ENCODE assay signal across 9 mouse cellular contexts in the genomic region with DNA sequence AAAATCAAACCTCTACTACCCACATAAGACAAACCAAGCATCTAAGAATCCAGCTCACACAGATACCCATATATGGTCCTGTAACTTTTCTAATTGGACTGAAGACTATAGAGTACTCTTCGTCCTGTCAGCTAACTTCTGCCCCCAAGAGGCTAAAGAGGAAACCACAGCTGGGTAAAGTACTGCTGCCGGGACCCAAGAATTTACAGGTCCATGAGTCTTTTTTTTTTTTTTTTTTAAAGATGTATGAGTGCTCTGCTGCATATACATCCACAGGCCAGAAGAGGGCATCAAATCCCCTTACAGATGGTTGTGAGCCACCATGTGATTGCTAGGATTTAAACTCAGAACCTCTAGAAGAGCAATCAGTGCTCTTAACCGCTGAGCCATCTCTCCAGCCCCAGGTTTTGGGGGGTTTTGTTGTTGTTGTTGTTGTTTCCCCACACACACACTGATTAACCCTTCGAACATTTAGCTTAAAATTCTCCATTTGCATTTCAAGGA. TPM values are rescaled to one million over a fixed set of nuclear protein-coding genes. Genes with fewer than 3 reads are reported as not detected.
DNase-seq lines count a peak whose midpoint lies in the region; ATAC-seq lines count a peak whose summit lies in the region.
"Had no signal": no experiment of that assay in that cellular context is flagged by ENCODE, and none has a peak within 500 bp of the region (broad histone marks: within the 10 kb centered on the region; RNA-seq: fewer than 3 reads in every experiment).

No protein-coding gene starts in this region.

- peak overlapping the region; percentile 94 for H3K4me2 ChIP-seq in heart, embryonic 13.5 days
- peak overlapping the region; percentile 86 for H3K4me2 ChIP-seq in kidney, embryonic 16.5 days (replicated peaks; ENCODE audit: low read depth, low read length)
- H3K4me2 ChIP-seq in liver, embryonic 11.5 days = peak overlapping the region; percentile 87

- H3K4me1 ChIP-seq in heart, embryonic 13.5 days = peaks cover 13% of the 10 kb centered on the region
- H3K4me1 ChIP-seq in kidney, embryonic 16.5 days (ENCODE audit: insufficient read depth, low read length) = peaks cover 12% of the 10 kb centered on the region
- H3K4me1 ChIP-seq in liver, embryonic 11.5 days (replicated peaks; ENCODE audit: control insufficient read depth, insufficient read depth, low read length) = peaks cover 7% of the 10 kb centered on the region; the same call in 1 of the 2 replicates

- no peaks in the 10 kb centered on the region for H3K9me3 ChIP-seq in heart, embryonic 13.5 days
- H3K9me3 ChIP-seq in kidney, embryonic 16.5 days (ENCODE audit: low read length) = no peaks in the 10 kb centered on the region
- H3K9me3 ChIP-seq in liver, embryonic 11.5 days (ENCODE audit: control insufficient read depth, low read length) = no peaks in the 10 kb centered on the region

- under 1% methylated on average over 4 of the region's 4 CpGs for WGBS in heart, embryonic 13.5 days
- 1% methylated on average over 4 of the region's 4 CpGs for WGBS in kidney, embryonic 16.5 days
- 1% methylated on average over 4 of the region's 4 CpGs for WGBS in liver, embryonic 11.5 days

- DNase-seq in brain, adult 2 months (ENCODE audit: low read depth, low spot score) = peak; percentile 88
- peak; percentile 47 for DNase-seq in liver, embryonic 11.5 days (ENCODE audit: low spot score)
- peak; percentile 92 for DNase-seq in splenic B cell, adult 2 months (ENCODE audit: low read depth, low spot score)

- H3K9ac ChIP-seq in heart, embryonic 13.5 days = peak overlapping the region; percentile 88
- peak overlapping the region; percentile 83 for H3K9ac ChIP-seq in kidney, embryonic 16.5 days (replicated peaks; ENCODE audit: low read length)
- H3K9ac ChIP-seq in liver, embryonic 11.5 days (ENCODE audit: low read depth, low read length) = no peak overlapping the region

- H3K4me3 ChIP-seq in heart, embryonic 13.5 days = peak overlapping the region; percentile 80
- peak overlapping the region; percentile 76 for H3K4me3 ChIP-seq in kidney, embryonic 16.5 days (ENCODE audit: low read length)
- peak overlapping the region; percentile 74 for H3K4me3 ChIP-seq in liver, embryonic 11.5 days (ENCODE audit: low read depth, low read length)

- H3K27me3 ChIP-seq in heart, embryonic 13.5 days (replicated peaks) = no peaks in the 10 kb centered on the region
- H3K27me3 ChIP-seq in kidney, embryonic 16.5 days (ENCODE audit: insufficient read depth, low read length) = no peaks in the 10 kb centered on the region
- no peaks in the 10 kb centered on the region for H3K27me3 ChIP-seq in liver, embryonic 11.5 days (replicated peaks; ENCODE audit: control insufficient read depth, insufficient read depth, low read length)
- no peaks in the 10 kb centered on the region for H3K27me3 ChIP-seq in splenic B cell, adult 2 months (ENCODE audit: control insufficient read depth, insufficient read depth, low read length, poor library complexity, severe bottlenecking)

- H3K27ac ChIP-seq in heart, embryonic 13.5 days (replicated peaks) = peak overlapping the region; percentile 80
- H3K27ac ChIP-seq in kidney, embryonic 16.5 days (ENCODE audit: low read length) = peak overlapping the region; percentile 84
- no peak overlapping the region for H3K27ac ChIP-seq in liver, embryonic 11.5 days (ENCODE audit: low read depth, low read length)

- ATAC-seq in CD4-positive, CD25-positive, alpha-beta regulatory T cell, adult 4 months = peak; percentile 66
- 0 out of 2 replicates have a peak, but pooled peaks have one; percentile 30 for ATAC-seq in erythroid progenitor cell, adult 5-6 weeks (replicated peaks; ENCODE audit: low FRiP score, poor library complexity, severe bottlenecking)
- no peak; the same call in 1 of the 2 replicates for ATAC-seq in heart, embryonic 13.5 days (ENCODE audit: extremely low read depth, insufficient number of reproducible peaks, low FRiP score, low TSS enrichment)
- peak; percentile 55 for ATAC-seq in kidney, embryonic 16.5 days (ENCODE audit: low FRiP score, low TSS enrichment)
- peak; percentile 50 for ATAC-seq in liver, embryonic 11.5 days (replicated peaks; ENCODE audit: low FRiP score)
- 0 out of 2 replicates have a peak, but pooled peaks have one; percentile 45 for ATAC-seq in monocyte, adult 5-6 weeks (replicated peaks; ENCODE audit: insufficient number of reproducible peaks, low FRiP score, low TSS enrichment, poor library complexity, severe bottlenecking)

- peaks cover 28% of the 10 kb centered on the region for H3K36me3 ChIP-seq in heart, embryonic 13.5 days
- H3K36me3 ChIP-seq in kidney, embryonic 16.5 days (ENCODE audit: insufficient read depth, low read length) = peaks cover 19% of the 10 kb centered on the region
- peaks cover 6% of the 10 kb centered on the region; the same call in 1 of the 2 replicates for H3K36me3 ChIP-seq in liver, embryonic 11.5 days (ENCODE audit: control insufficient read depth, insufficient read depth, low read length)
- peaks cover 7% of the 10 kb centered on the region; the same call in 1 of the 2 replicates for H3K36me3 ChIP-seq in splenic B cell, adult 2 months (ENCODE audit: control insufficient read depth, insufficient read depth, low read length, poor library complexity, severe bottlenecking)

RNA-seq across cellular contexts. Expression of gene Mettl17, which starts 1.1 kb away (rescaled TPM):
- 10 to 100 TPM; 55.1 to 85.6 TPM for polyA plus RNA-seq in CD4-positive, CD25-positive, alpha-beta regulatory T cell, adult 4 months (2017; shearing (Covaris generic))
- total RNA-seq in erythroid progenitor cell, adult 5-6 weeks (2015; ENCODE audit: low replicate concordance) = 1.7 and 4.3 TPM in 2 replicates
- total RNA-seq in erythroid progenitor cell, adult 5-6 weeks (2017; ENCODE audit: low replicate concordance) = 11.3 TPM in 1 of 2 replicates, not detected in the other
- 38.3 and 40.5 TPM in 2 replicates for polyA plus RNA-seq in heart, embryonic 13.5 days (2015; fragmentation: Nextera tagmentation; extraction: Ambion mirVana)
- 49.1 and 57.3 TPM in 2 replicates for polyA plus RNA-seq in kidney, embryonic 16.5 days (2015; fragmentation: Nextera tagmentation; extraction: Ambion mirVana)
- polyA plus RNA-seq in liver, embryonic 11.5 days (2014; fragmentation: Nextera tagmentation; extraction: Ambion mirVana) = 32.5 and 42.6 TPM in 2 replicates
- total RNA-seq in monocyte, adult 5-6 weeks (2017) = 16.1 to 24.4 TPM (median 21.4 TPM) in 3 replicates

RNA-seq across cellular contexts. Expression of gene Slc39a2, which starts 9.1 kb away (rescaled TPM):
- under 1 TPM; 0.39 to 0.71 TPM for polyA plus RNA-seq in CD4-positive, CD25-positive, alpha-beta regulatory T cell, adult 4 months (2017; shearing (Covaris generic))
- total RNA-seq in erythroid progenitor cell, adult 5-6 weeks (2015; ENCODE audit: low replicate concordance) = 2.1 TPM in 1 of 2 replicates, not detected in the other
- total RNA-seq in erythroid progenitor cell, adult 5-6 weeks (2017; ENCODE audit: low replicate concordance) = not detected in 2 replicates
- polyA plus RNA-seq in heart, embryonic 13.5 days (2015; fragmentation: Nextera tagmentation; extraction: Ambion mirVana) = 0.13 and 0.48 TPM in 2 replicates
- 0.30 and 0.50 TPM in 2 replicates for polyA plus RNA-seq in kidney, embryonic 16.5 days (2015; fragmentation: Nextera tagmentation; extraction: Ambion mirVana)
- polyA plus RNA-seq in liver, embryonic 11.5 days (2014; fragmentation: Nextera tagmentation; extraction: Ambion mirVana) = 0.07 and 0.14 TPM in 2 replicates
- not detected in 3 replicates for total RNA-seq in monocyte, adult 5-6 weeks (2017)

RNA-seq across cellular contexts. Expression of gene Ear6, which starts 30.1 kb away (rescaled TPM):
- polyA plus RNA-seq in CD4-positive, CD25-positive, alpha-beta regulatory T cell, adult 4 months (2017; shearing (Covaris generic)) = not detected
- 7.1 and 23.1 TPM in 2 replicates for total RNA-seq in erythroid progenitor cell, adult 5-6 weeks (2015; ENCODE audit: low replicate concordance)
- total RNA-seq in erythroid progenitor cell, adult 5-6 weeks (2017; ENCODE audit: low replicate concordance) = 28.3 and 36.7 TPM in 2 replicates
- not detected in 2 replicates for polyA plus RNA-seq in heart, embryonic 13.5 days (2015; fragmentation: Nextera tagmentation; extraction: Ambion mirVana)
- polyA plus RNA-seq in kidney, embryonic 16.5 days (2015; fragmentation: Nextera tagmentation; extraction: Ambion mirVana) = not detected in 2 replicates
- 7.6 and 13.2 TPM in 2 replicates for polyA plus RNA-seq in liver, embryonic 11.5 days (2014; fragmentation: Nextera tagmentation; extraction: Ambion mirVana)
- total RNA-seq in monocyte, adult 5-6 weeks (2017) = 2.9 TPM in 1 of 3 replicates, not detected in the others
- total RNA-seq: layer of hippocampus, postnatal 36 days had no signal

RNA-seq across cellular contexts. Expression of gene Ndrg2, which starts 30.4 kb away (rescaled TPM):
- 10 to 100 TPM; 25.0 to 38.1 TPM for polyA plus RNA-seq in CD4-positive, CD25-positive, alpha-beta regulatory T cell, adult 4 months (2017; shearing (Covaris generic))
- total RNA-seq in erythroid progenitor cell, adult 5-6 weeks (2015; ENCODE audit: low replicate concordance) = 18.4 TPM in 1 of 2 replicates, not detected in the other
- 5.9 and 9.2 TPM in 2 replicates for total RNA-seq in erythroid progenitor cell, adult 5-6 weeks (2017; ENCODE audit: low replicate concordance)
- 223 and 248 TPM in 2 replicates for polyA plus RNA-seq in heart, embryonic 13.5 days (2015; fragmentation: Nextera tagmentation; extraction: Ambion mirVana)
- 52.0 and 59.5 TPM in 2 replicates for polyA plus RNA-seq in kidney, embryonic 16.5 days (2015; fragmentation: Nextera tagmentation; extraction: Ambion mirVana)
- polyA plus RNA-seq in liver, embryonic 11.5 days (2014; fragmentation: Nextera tagmentation; extraction: Ambion mirVana) = 19.2 and 21.5 TPM in 2 replicates
- 0.43 to 9.4 TPM (median 1.3 TPM) in 3 replicates for total RNA-seq in monocyte, adult 5-6 weeks (2017)

RNA-seq across cellular contexts. Expression of gene Tppp2, which starts 34.6 kb away (rescaled TPM):
- polyA plus RNA-seq in CD4-positive, CD25-positive, alpha-beta regulatory T cell, adult 4 months (2017; shearing (Covaris generic)) = not detected
- total RNA-seq in erythroid progenitor cell, adult 5-6 weeks (2015; ENCODE audit: low replicate concordance) = not detected in 2 replicates
- not detected in 2 replicates for total RNA-seq in erythroid progenitor cell, adult 5-6 weeks (2017; ENCODE audit: low replicate concordance)
- polyA plus RNA-seq in heart, embryonic 13.5 days (2015; fragmentation: Nextera tagmentation; extraction: Ambion mirVana) = not detected in 2 replicates
- not detected in 2 replicates for polyA plus RNA-seq in kidney, embryonic 16.5 days (2015; fragmentation: Nextera tagmentation; extraction: Ambion mirVana)
- not detected in 2 replicates for polyA plus RNA-seq in liver, embryonic 11.5 days (2014; fragmentation: Nextera tagmentation; extraction: Ambion mirVana)
- total RNA-seq in monocyte, adult 5-6 weeks (2017) = 2.5 TPM in 1 of 3 replicates, not detected in the others
- total RNA-seq: layer of hippocampus, postnatal 36 days had no signal
